Mouse (Mus musculus) midbrain, embryonic 10.5 days (tissue): Measurements from ENCODE around the gene Numbl. TPM values are rescaled to one million over a fixed set of nuclear protein-coding genes. Genes with fewer than 3 reads are reported as not detected.
A peak's percentile ranks its signal among the peaks of the same experiment; 100 is the strongest.

ENCODE experiments used
- DNase-seq: peaks from one replicate; pipeline ENCODE4 v3.0.0-alpha.2; 2017; ENCODE audit warnings: low spot score
- H3K27ac ChIP-seq: fragments of 300-500 bp; sonication (generic); replicated peaks from 2 replicates; pipeline ENCODE4 v1.5.1; 2016; ENCODE audit warnings: mild to moderate bottlenecking
- H3K27me3 ChIP-seq: fragments of 300-500 bp; sonication (generic); 2 replicates; pipeline ENCODE4 v1.6.1; 2016; ENCODE audit warnings: low read depth, mild to moderate bottlenecking; ENCODE audit not compliant: poor library complexity, severe bottlenecking
- H3K36me3 ChIP-seq: fragments of 300-500 bp; sonication (generic); 2 replicates; pipeline ENCODE4 v1.6.1; 2016; ENCODE audit warnings: mild to moderate bottlenecking, moderate library complexity
- H3K4me1 ChIP-seq: fragments of 300-500 bp; sonication (generic); 2 replicates; pipeline ENCODE4 v1.6.1; 2016
- H3K4me3 ChIP-seq: fragments of 300-500 bp; sonication (generic); 2 replicates; pipeline ENCODE4 v1.5.1; 2016; ENCODE audit warnings: mild to moderate bottlenecking, moderate library complexity
- H3K9me3 ChIP-seq: fragments of 300-500 bp; sonication (generic); replicated peaks from 2 replicates; pipeline ENCODE4 v1.6.1; 2016; ENCODE audit warnings: mild to moderate bottlenecking
- WGBS: fragments of 180-500 bp; shearing (Covaris S2); methylation state at CpG from one replicate; pipeline ENCODE4 v1.1.7; 2016; 5-methylcytosine and 5-hydroxymethylcytosine counted together
- polyA plus RNA-seq: library from polyadenylated mRNA; unstranded; fragments of >200 nt; fragmentation: Nextera tagmentation; extraction: Ambion mirVana; gene quantifications from 2 replicates; pipeline ENCODE4 v1.2.1, GENCODE M21; 2016

The Numbl gene
- polyA plus RNA-seq, 1 experiment from 2014 or later, result 21.0 TPM

- H3K4me1 ChIP-seq, result peaks cover 59% of the 10 kb centered on the region
- 18% methylated on average over 27 of the region's 27 CpGs for WGBS
- peak overlapping the region; percentile 94 for H3K27ac ChIP-seq
Measured at GRCm38 (mm10) chr7:27257046-27257851, 984 bp upstream of the Numbl start.

GRCm38 (mm10) chr7:27257852-27258204, 405 bp upstream of the Numbl start:
- Histone ChIP-seq H3K9me3 (no peaks in the 10 kb centered on the region), H3K36me3 (peaks cover 24% of the 10 kb centered on the region), H3K27ac (peak overlapping the region; percentile 94), H3K4me1 (peaks cover 59% of the 10 kb centered on the region), H3K4me3 (peak overlapping the region; percentile 92), H3K27me3 (peaks cover 11% of the 10 kb centered on the region)
- DNase-seq, result peak; percentile 65
- WGBS, result 1% methylated on average over 5 of the region's 6 CpGs

More at GRCm38 (mm10) chr7:27257046-27257851, 984 bp upstream of the Numbl start:
- peak overlapping the region; percentile 92 for H3K4me3 ChIP-seq
- H3K27me3 ChIP-seq, result peaks cover 11% of the 10 kb centered on the region
- no peaks in the 10 kb centered on the region for H3K9me3 ChIP-seq
- DNase-seq, result peak; percentile 39
- H3K36me3 ChIP-seq, result peaks cover 20% of the 10 kb centered on the region

DNA sequence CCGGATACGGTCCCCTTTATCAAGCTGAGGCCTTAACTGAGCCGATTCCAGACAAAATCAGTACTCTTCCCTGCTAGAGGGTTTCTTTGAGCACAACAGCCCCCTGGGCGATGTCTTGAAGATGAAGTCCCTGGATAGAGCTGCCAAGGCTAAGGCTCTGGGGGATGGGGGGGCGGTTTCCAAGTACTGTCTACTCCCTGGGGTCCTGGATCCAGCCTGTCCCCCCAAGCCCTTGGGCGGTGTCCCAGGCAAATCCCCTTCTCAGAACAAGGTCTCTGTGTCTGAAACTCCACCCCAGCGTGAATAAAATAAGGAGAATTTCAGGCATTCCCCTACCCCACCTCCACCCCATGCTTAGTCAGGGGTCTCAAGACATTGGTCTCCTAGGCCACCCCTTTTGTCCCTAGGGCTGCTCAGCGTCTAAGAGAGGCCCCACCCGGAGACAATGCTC, 1.1 kb downstream of the Numbl start:
- Histone ChIP-seq H3K4me3 (peak overlapping the region; percentile 92), H3K36me3 (peaks cover 30% of the 10 kb centered on the region), H3K4me1 (peaks cover 59% of the 10 kb centered on the region), H3K27me3 (peaks cover 11% of the 10 kb centered on the region), H3K9me3 (no peaks in the 10 kb centered on the region), H3K27ac (peak overlapping the region; percentile 94)
- no peak for DNase-seq
- WGBS, result 2% methylated on average over 9 of the region's 9 CpGs

DNA sequence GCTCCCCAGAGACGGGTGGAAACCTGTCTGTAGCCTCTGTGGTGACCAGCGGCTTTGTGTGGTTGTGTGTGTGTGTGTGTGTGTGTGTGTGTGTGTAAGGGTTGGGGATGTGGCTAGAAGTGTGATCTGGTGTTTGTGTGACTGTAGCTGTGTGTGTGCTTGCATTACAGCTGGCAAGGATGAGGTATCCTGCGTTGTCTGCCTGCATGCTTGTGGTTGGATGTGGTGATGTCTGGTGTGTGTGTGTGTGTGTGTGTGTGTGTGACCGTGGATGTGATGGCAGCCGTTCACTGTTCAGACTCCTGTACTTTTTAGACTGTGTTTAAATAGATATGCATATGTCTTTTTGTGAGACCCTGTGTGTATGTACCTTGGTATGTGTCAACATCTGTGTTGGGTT, 1.5 kb downstream of the Numbl start:
- WGBS, result 50% methylated on average over 5 of the region's 5 CpGs

GRCm38 (mm10) chr7:27260856-27261255, 2.6 kb downstream of the Numbl start:
- Histone ChIP-seq H3K4me3 (peak overlapping the region; percentile 92), H3K36me3 (peaks cover 41% of the 10 kb centered on the region), H3K9me3 (no peaks in the 10 kb centered on the region), H3K4me1 (peaks cover 57% of the 10 kb centered on the region), H3K27me3 (peaks cover 11% of the 10 kb centered on the region), H3K27ac (no peak overlapping the region)
- 87% methylated on average over 7 of the region's 7 CpGs for WGBS
- DNase-seq, result no peak

More for the DNA sequence above, 1.5 kb downstream of the Numbl start:
- H3K27ac ChIP-seq, result peak overlapping the region; percentile 94
- H3K4me3 ChIP-seq, result peak overlapping the region; percentile 92
- H3K36me3 ChIP-seq, result peaks cover 30% of the 10 kb centered on the region
- no peaks in the 10 kb centered on the region for H3K9me3 ChIP-seq
- peaks cover 11% of the 10 kb centered on the region for H3K27me3 ChIP-seq
- H3K4me1 ChIP-seq, result peaks cover 59% of the 10 kb centered on the region
- DNase-seq, result peak; percentile 41

DNA sequence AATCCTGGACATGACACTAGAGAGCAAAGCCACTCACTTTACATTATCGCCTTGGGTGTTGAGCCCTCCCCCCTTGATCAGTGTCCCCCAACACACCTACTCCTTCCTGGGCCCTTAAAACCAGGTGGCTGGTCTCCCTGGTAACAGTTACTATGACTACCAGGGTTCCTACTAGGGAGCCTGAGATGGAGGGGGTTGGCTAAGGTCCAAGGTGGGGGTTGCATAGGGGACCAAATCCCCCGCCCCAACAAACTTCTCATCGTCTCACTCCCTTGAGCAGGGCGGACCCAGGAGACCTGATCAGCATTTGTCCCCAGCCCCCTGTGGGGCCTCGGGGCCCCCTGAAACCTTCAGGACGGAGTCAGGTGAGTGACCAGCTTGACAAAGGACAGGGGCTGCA, 3.7 kb downstream of the Numbl start:
- Histone ChIP-seq H3K27me3 (peaks cover 8% of the 10 kb centered on the region), H3K9me3 (no peaks in the 10 kb centered on the region), H3K36me3 (peaks cover 51% of the 10 kb centered on the region), H3K4me3 (no peak overlapping the region), H3K27ac (no peak overlapping the region), H3K4me1 (peaks cover 47% of the 10 kb centered on the region)
- 93% methylated on average over 6 of the region's 6 CpGs for WGBS
- DNase-seq, result no peak

DNA sequence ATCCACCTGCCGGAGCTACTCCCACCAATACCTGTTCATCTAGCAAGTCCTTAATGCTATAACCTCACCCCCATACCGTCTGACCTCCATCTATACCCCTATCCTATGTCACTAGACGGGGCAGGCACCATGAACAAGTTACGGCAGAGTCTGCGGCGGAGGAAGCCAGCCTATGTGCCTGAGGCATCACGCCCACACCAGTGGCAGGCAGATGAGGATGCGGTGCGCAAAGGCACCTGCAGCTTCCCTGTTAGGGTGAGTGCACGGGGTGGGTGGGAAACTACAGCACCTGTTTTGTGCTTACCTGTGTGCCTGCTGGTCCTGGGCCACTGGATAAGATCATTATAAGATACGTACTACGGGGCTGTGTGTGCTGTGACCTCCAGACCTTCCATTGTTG, 6.5 kb downstream of the Numbl start:
- peaks cover 80% of the 10 kb centered on the region for H3K36me3 ChIP-seq
- DNase-seq, result no peak
- no peak overlapping the region for H3K4me3 ChIP-seq
- H3K4me1 ChIP-seq, result peaks cover 22% of the 10 kb centered on the region
- peaks cover 3% of the 10 kb centered on the region; the same call in 1 of the 2 replicates for H3K9me3 ChIP-seq
- no peaks in the 10 kb centered on the region for H3K27me3 ChIP-seq
- WGBS, result 94% methylated on average over 12 of the region's 12 CpGs
- H3K27ac ChIP-seq, result no peak overlapping the region

DNA sequence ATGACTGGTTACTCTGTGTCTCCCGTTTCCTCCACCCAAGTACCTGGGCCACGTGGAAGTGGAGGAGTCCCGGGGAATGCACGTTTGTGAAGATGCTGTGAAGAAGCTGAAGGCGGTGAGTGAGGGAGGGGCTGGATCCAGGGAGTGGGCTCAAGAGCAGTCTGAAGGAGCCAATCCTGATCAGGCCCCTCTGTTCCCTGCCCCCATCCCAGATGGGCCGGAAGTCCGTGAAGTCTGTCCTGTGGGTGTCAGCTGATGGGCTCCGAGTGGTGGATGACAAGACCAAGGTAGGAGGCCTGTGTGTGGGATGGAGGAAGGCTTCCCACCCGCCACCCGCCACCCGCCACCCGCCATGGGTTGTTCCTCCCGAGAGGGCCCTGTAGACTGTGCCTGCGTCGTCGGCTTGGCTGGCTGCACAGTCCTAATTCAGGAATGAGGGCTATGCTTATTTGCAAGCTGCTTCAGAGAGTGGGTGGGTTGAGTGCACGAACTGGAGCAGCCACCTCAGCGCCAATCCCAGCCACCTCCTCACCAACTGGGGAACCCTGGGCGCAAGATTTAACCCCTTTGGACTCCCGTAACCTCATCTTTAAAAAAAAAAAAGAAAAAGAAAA, 8.4 kb downstream of the Numbl start:
- peaks cover 3% of the 10 kb centered on the region; the same call in 1 of the 2 replicates for H3K4me1 ChIP-seq
- peaks cover 99% of the 10 kb centered on the region for H3K36me3 ChIP-seq
- peaks cover 3% of the 10 kb centered on the region; the same call in 1 of the 2 replicates for H3K9me3 ChIP-seq

DNA sequence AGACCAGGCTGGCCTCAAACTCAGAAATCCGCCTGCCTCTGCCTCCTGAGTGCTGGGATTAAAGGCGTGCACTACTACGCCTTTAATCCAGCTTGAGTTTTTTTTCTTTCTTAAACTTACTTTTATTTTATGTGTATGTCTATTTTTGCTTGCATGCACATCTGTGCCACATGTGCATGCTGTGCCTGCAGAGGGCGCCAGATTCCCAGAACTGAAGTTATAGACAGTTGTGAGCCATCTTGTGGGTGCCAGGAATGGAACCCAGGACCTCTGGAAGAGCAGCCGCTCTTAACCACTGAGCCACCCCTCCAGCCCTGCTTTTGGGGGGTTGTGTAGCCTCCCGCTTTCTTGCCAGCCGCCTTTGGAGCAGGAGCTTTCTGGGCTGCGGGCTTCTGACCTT, 13.2 kb downstream of the Numbl start:
- Histone ChIP-seq H3K27ac (no peak overlapping the region), H3K9me3 (peaks cover 3% of the 10 kb centered on the region; the same call in 1 of the 2 replicates), H3K4me3 (no peak overlapping the region), H3K27me3 (no peaks in the 10 kb centered on the region), H3K4me1 (no peaks in the 10 kb centered on the region), H3K36me3 (peaks cover 97% of the 10 kb centered on the region)
- no peak for DNase-seq
- 88% methylated on average over 8 of the region's 8 CpGs for WGBS

More for the DNA sequence above, 8.4 kb downstream of the Numbl start:
- no peaks in the 10 kb centered on the region for H3K27me3 ChIP-seq
- 87% methylated on average over 20 of the region's 20 CpGs for WGBS
- no peak overlapping the region for H3K4me3 ChIP-seq
- no peak overlapping the region for H3K27ac ChIP-seq
- DNase-seq, result no peak

DNA sequence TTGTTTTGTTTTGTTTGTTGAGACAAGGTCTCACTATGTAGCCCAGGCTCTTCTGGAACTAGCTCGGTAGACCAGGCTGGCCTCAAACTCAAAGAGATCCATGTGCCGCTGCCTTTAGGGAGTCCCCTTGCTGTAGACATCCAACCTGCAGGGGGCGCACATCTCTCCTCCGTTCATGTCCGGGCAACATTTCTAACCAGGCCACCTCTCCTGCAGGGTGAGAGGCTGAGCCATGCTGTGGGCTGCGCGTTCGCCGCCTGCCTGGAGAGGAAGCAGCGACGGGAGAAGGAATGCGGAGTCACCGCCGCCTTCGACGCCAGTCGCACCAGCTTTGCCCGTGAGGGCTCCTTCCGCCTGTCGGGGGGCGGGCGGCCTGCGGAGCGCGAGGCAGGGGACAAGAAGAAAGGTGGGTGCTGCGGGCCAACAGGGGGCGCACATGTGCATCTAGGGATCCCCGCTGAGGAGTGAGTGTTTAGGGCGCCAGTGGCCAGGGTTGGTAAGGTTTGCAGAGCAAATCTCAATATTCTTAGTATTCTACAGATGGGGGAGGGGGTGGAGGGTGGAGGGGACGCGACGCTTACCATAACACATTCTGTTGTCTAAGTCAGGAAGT, 15.6 kb downstream of the Numbl start:
- H3K27me3 ChIP-seq, result no peaks in the 10 kb centered on the region
- 0 out of 2 replicates have a peak overlapping the region, but pooled peaks have one; percentile 55 for H3K27ac ChIP-seq
- DNase-seq, result peak; percentile 55
- H3K9me3 ChIP-seq, result peaks cover 3% of the 10 kb centered on the region; the same call in 1 of the 2 replicates
- H3K36me3 ChIP-seq, result peaks cover 97% of the 10 kb centered on the region
- H3K4me1 ChIP-seq, result no peaks in the 10 kb centered on the region
- 56% methylated on average over 32 of the region's 32 CpGs for WGBS
- H3K4me3 ChIP-seq, result peak overlapping the region; percentile 21

DNA sequence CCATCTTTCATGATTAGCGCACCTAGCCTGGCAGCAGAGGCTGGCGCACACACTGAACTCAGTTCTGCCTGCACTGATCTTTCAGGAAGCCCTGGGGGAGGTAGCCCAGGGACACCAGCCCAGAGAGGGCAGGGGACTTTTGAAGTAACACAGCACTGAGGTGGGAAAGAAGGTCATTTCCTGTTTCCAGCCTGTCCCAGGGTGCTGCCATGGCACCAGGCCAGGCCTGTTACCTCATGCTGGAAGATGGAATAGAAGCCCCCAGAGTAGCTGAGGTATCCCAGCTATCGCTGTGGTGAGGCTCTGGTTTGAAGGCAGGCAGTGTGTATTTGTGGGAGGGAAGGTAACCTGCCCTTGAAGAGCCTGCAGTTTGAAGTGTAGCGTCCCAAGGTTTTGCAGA, 16.7 kb downstream of the Numbl start:
- Histone ChIP-seq H3K36me3 (peaks cover 97% of the 10 kb centered on the region), H3K4me3 (no peak overlapping the region), H3K27me3 (no peaks in the 10 kb centered on the region), H3K4me1 (no peaks in the 10 kb centered on the region), H3K9me3 (no peaks in the 10 kb centered on the region), H3K27ac (no peak overlapping the region)
- DNase-seq, result no peak
- WGBS, result 94% methylated on average over 4 of the region's 4 CpGs

GRCm38 (mm10) chr7:27276021-27276420, 17.8 kb downstream of the Numbl start:
- Histone ChIP-seq H3K4me3 (no peak overlapping the region), H3K36me3 (peaks cover 96% of the 10 kb centered on the region), H3K27me3 (no peaks in the 10 kb centered on the region), H3K4me1 (peaks cover 4% of the 10 kb centered on the region; the same call in 1 of the 2 replicates), H3K9me3 (no peaks in the 10 kb centered on the region), H3K27ac (no peak overlapping the region)
- WGBS, result 71% methylated on average over 7 of the region's 7 CpGs
- DNase-seq, result no peak
